Mouse (Mus musculus) lung, postnatal 0 days (tissue): Measurements from ENCODE around the gene Fxyd2.

Experiments
- CTCF ChIP-seq: IDR thresholded peaks from 2 replicates; pipeline ENCODE4 v1.5.1; 2016; ENCODE audit warnings: antibody characterized with exemption, mild to moderate bottlenecking
- EP300 ChIP-seq: IDR thresholded peaks from 2 replicates; pipeline ENCODE4 v1.6.1; 2016; ENCODE audit warnings: antibody characterized with exemption, mild to moderate bottlenecking, control low read depth

DNA sequence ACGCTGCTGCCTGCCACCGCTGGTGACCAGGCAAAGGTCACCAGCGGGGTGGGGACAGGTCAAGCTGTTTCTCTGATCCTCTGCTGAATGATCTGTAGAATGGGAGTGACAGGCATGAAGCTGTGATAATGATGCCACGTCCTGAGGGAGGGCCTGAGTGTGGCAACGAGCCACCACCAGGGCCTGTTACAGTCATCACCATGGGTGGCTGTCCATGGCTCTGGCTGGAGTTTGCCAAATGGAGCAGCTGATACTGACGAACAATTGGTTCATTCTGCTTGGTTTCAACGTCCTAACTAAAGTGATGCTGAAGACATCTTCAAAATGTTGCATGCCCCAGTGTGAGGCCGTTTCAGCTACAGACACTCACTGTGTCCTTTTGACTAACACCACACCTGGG is 18.8 kb downstream of the Fxyd2 start:
- no peak for TF ChIP-seq CTCF
- TF ChIP-seq EP300 = no peak
